Mouse (Mus musculus): ENCODE measurements at regions not wholly inside any gene's neighbourhood (a gene's known extent, or its start where the extent isn't known, plus 50 kb on each side); places are given as distances from the start of the nearest gene placed in this dataset.

- TF ChIP-seq POLR2A (IDR thresholded peaks at IDR 0.05; ENCODE audit: borderline replicate concordance, extremely low read depth, insufficient read depth, insufficient read length, poor library complexity, severe bottlenecking): no peak
- TF ChIP-seq CTCF (IDR thresholded peaks at IDR 0.05; ENCODE audit: borderline replicate concordance, extremely low read depth, insufficient read depth, insufficient read length): no peak
These were observed 541.8 kb upstream of the Manea start for GRCm38 (mm10) chr4:26888514-26888913.
